Mouse (Mus musculus): Measurements from ENCODE around the gene Slc11a1. TPM values are rescaled to one million over a fixed set of nuclear protein-coding genes. Genes with fewer than 3 reads are reported as not detected.

The Slc11a1 gene
- 1 to 10 TPM in 1 of 2 experiments, under 1 TPM in 1; 0.24 to 3.8 TPM for total RNA-seq (2023)

GRCm38 (mm10) chr1:74374980-74375379 lies at the start of gene Slc11a1:
Gene Slc11a1, plus strand, starts transcription at chr1:74375195.

GRCm38 (mm10) chr1:74361812-74362211 lies 13.2 kb upstream of the Slc11a1 start, which contains the start of gene Catip:
Gene Catip, plus strand, starts transcription at chr1:74362108.

DNA sequence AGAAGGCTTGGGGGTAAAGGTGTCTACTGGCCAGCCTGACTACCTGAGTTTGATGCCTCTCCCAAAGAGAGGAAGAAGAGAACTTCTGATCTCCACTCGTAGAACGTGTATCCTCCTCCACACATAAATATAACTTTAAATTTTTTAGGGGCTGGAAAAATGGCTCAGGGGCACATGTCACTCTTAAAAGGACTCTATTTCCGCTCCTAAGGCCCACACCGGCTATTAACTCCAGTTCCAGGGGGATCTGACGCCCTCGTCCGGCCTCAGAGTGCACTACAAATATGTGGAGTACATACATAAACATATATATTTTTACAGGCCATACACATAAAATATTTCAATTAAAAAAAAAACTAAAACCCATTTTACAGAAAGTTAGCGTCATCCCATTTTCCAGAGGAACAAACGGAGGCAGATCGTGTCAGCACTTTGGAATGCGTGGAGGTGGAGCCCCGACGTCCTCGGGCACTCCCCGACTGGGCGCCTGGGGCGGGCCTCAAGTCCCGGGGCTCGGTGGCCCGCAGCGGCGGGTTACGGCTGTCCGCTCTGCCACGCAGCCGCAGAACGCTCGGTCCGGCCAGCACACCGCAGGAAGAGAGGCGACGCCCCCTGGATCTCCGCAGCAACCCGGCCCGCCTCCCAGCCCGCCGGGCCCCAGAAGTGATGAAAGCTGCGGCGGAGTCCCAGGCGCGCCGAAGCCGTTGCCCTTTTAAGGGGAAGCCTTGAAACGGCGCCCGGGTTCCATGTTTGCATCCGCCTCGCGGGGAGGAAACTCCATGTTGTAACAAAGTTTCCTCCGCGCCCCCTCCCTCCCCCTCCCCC lies 16.1 kb downstream of the Slc11a1 start, which contains the start of gene Ctdsp1:
TSS of gene Ctdsp1 (plus strand) at position 586 of the 825 bp plus-strand sequence.

GRCm38 (mm10) chr1:74408589-74409504 lies 33.9 kb downstream of the Slc11a1 start, which contains the start of gene Vil1:
Gene Vil1, plus strand, starts transcription at chr1:74409376.

Other genes with a start within 250 kb of the Slc11a1 start
- not detected for gene Rufy4, start 249.7 kb upstream of the Slc11a1 start, total RNA-seq (2023)
- under 1 TPM in 1 of 2 experiments, not detected in 1; 0.30 TPM for gene Cxcr2, start 221.2 kb upstream of the Slc11a1 start, total RNA-seq (2023)
- not detected for gene Cxcr1, start 180.6 kb upstream of the Slc11a1 start, total RNA-seq (2023)
- gene Arpc2, start 139.1 kb upstream of the Slc11a1 start, total RNA-seq (2023), result 100 to 1,000 TPM; 427 to 429 TPM
- gene Gpbar1, start 96.6 kb upstream of the Slc11a1 start, total RNA-seq (2023), result 1 to 10 TPM; 2.1 to 2.3 TPM
- gene Aamp, start 90.5 kb upstream of the Slc11a1 start, total RNA-seq (2023), result 100 to 1,000 TPM; 120 to 124 TPM
- 10 to 100 TPM; 20.0 to 23.6 TPM for gene Pnkd, start 90.3 kb upstream of the Slc11a1 start, total RNA-seq (2023)
- 1 to 10 TPM; 3.4 to 3.6 TPM for gene Tmbim1, start 69.6 kb upstream of the Slc11a1 start, total RNA-seq (2023)
- not detected for gene Catip, start 13.1 kb upstream of the Slc11a1 start, total RNA-seq (2023)
- 100 to 1,000 TPM; 115 to 120 TPM for gene Ctdsp1, start 16.3 kb downstream of the Slc11a1 start, total RNA-seq (2023)
- not detected for gene Vil1, start 34.2 kb downstream of the Slc11a1 start, total RNA-seq (2023)
- gene Cnot9, start 130.9 kb downstream of the Slc11a1 start, total RNA-seq (2023), result 10 to 100 TPM; 28.8 to 31.2 TPM
- under 1 TPM; 0.29 to 0.80 TPM for gene Plcd4, start 167.7 kb downstream of the Slc11a1 start, total RNA-seq (2023)
- gene Usp37, start 169.1 kb downstream of the Slc11a1 start, total RNA-seq (2023), result 10 to 100 TPM; 27.2 to 37.4 TPM
- gene Zfp142, start 213.1 kb downstream of the Slc11a1 start, total RNA-seq (2023), result 10 to 100 TPM; 44.8 to 46.3 TPM
- gene Bcs1l, start 213.1 kb downstream of the Slc11a1 start, total RNA-seq (2023), result 10 to 100 TPM in 1 of 2 experiments, 1 to 10 TPM in 1; 9.2 to 12.7 TPM
- gene Rnf25, start 226.2 kb downstream of the Slc11a1 start, total RNA-seq (2023), result 10 to 100 TPM; 65.3 to 66.4 TPM
- under 1 TPM in 1 of 2 experiments, not detected in 1; 0.75 TPM for gene Stk36, start 226.2 kb downstream of the Slc11a1 start, total RNA-seq (2023)